12 mouse cellular contexts compared by ENCODE assay signal in the genomic region with DNA sequence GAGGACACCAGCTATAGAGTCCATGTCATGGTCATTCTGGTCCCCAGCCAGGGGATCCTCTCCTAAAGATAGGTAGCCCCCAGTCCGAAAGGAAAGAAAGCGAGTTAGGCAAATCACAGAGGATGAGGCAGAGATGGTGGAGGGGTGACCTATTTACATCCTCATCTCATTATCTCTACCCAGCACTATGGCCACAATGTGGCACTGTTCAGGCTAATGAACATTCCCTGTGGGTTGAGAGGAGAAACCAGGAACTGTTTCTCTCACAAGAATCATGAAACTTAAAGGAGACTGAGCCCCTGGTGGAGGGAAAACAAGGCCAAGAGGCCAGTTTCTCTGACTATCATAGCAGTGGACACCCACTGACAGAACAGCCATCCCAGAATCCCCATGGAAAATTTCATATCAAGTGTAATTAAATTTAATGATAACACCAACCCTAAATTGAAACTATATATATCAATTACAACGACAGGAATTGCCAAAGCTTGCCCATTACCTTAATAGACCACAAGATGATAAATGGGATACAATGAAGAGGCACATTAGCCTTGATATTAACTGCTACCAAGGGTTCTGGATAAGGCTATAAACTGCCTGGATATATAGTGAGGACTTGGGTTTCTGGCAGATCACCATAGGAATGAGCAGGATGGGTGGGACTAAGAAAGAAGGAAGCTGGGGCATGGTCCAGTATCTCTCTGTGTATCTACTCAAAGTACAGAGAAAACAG. TPM values are rescaled to one million over a fixed set of nuclear protein-coding genes. Genes with fewer than 3 reads are reported as not detected.
DNase-seq lines count a peak whose midpoint lies in the region; ATAC-seq and TF ChIP-seq lines count a peak whose summit lies in the region.
"Had no signal": no experiment of that assay in that cellular context is flagged by ENCODE, and none has a peak within 500 bp of the region (broad histone marks: within the 10 kb centered on the region; RNA-seq: fewer than 3 reads in every experiment).

No protein-coding gene starts in this region.

- peak; percentile 18 for DNase-seq in forebrain, embryonic 14.5 days (ENCODE audit: low spot score)
- DNase-seq in layer of hippocampus, adult 2 months (ENCODE audit: low spot score in 2 of 2): no peak
- no peak for DNase-seq in layer of hippocampus, adult 8-10 months (ENCODE audit: low spot score in 2 of 2)
- no peak for DNase-seq in CH12.LX (ENCODE audit: extremely low read depth)
- peak; percentile 56 for DNase-seq in hindbrain, postnatal 0 days (ENCODE audit: low spot score)
- DNase-seq in gastrocnemius, postnatal 25 days: no peak
- DNase-seq in kidney, adult 11 months: no peak
- DNase-seq: adrenal gland, postnatal 25 days; liver; lung, postnatal 10 days had no signal

- H3K27me3 ChIP-seq in forebrain, embryonic 14.5 days (replicated peaks; ENCODE audit: control insufficient read depth, insufficient read depth, low read length): no peaks in the 10 kb centered on the region
- H3K27me3 ChIP-seq in forebrain, embryonic 16.5 days (replicated peaks; ENCODE audit: control insufficient read depth, insufficient read depth, low read length): no peaks in the 10 kb centered on the region
- H3K27me3 ChIP-seq in CH12.LX (replicated peaks): no peaks in the 10 kb centered on the region
- H3K27me3 ChIP-seq in hindbrain, postnatal 0 days (ENCODE audit: insufficient read depth, low read length): no peaks in the 10 kb centered on the region
- H3K27me3 ChIP-seq: midbrain, embryonic 12.5 days had no signal

- TF ChIP-seq POLR2A in CH12.LX (IDR thresholded peaks at IDR 0.05; ENCODE audit: low read depth, low read length): no peak

- in situ Hi-C loops in CH12.LX (cut with MboI; ENCODE audit: low pct_ligation_motif_present, low pct_unique_long_range_greater_than_20kb, low sequenced_read_pairs): no loop called here

- TF ChIP-seq CTCF in layer of hippocampus, adult 2 months (conservative IDR thresholded peaks at IDR 0.05): peak; percentile 63
- TF ChIP-seq CTCF in CH12.LX (conservative IDR thresholded peaks at IDR 0.05 in 1 of 2, IDR thresholded peaks at IDR 0.05 in 1 of 2; ENCODE audit: low read depth in 2 of 2, low read length in 2 of 2): no peak; a peak in 1 of 4 replicates
- TF ChIP-seq CTCF in hindbrain, postnatal 0 days (IDR thresholded peaks at IDR 0.05; ENCODE audit: low read depth): peak; percentile 63

- no peak; the same call in 1 of the 2 replicates for TF ChIP-seq RAD21 in CH12.LX (IDR thresholded peaks at IDR 0.05; ENCODE audit: low read depth, low read length)

- no peaks in the 10 kb centered on the region for H3K79me2 ChIP-seq in CH12.LX (replicated peaks; ENCODE audit: control insufficient read depth, extremely low read depth, insufficient read depth, poor library complexity, severe bottlenecking)

- H3K36me3 ChIP-seq in forebrain, embryonic 14.5 days (ENCODE audit: control insufficient read depth, insufficient read depth, low read length): peaks cover 46% of the 10 kb centered on the region
- H3K36me3 ChIP-seq in forebrain, embryonic 16.5 days (ENCODE audit: control insufficient read depth, insufficient read depth): peaks cover 35% of the 10 kb centered on the region
- peaks cover 25 to 76% of the 10 kb centered on the region in 2 experiments for H3K36me3 ChIP-seq in CH12.LX (replicated peaks in 1 of 2; ENCODE audit: control insufficient read depth in 1 of 2, insufficient read depth in 1 of 2, low read length in 1 of 2)
- peaks cover 49% of the 10 kb centered on the region for H3K36me3 ChIP-seq in hindbrain, postnatal 0 days (ENCODE audit: insufficient read depth, low read length)

- TF ChIP-seq EP300 in CH12.LX (IDR thresholded peaks at IDR 0.05; ENCODE audit: low read length): no peak

- H3K27ac ChIP-seq in forebrain, embryonic 14.5 days (ENCODE audit: low read depth, low read length): no peak overlapping the region
- no peak overlapping the region for H3K27ac ChIP-seq in forebrain, embryonic 16.5 days (ENCODE audit: low read length)
- H3K27ac ChIP-seq in layer of hippocampus, adult 2 months: no peak overlapping the region
- no peak overlapping the region for H3K27ac ChIP-seq in CH12.LX (ENCODE audit: insufficient read depth, low read depth)
- no peak overlapping the region for H3K27ac ChIP-seq in hindbrain, postnatal 0 days
- H3K27ac ChIP-seq: midbrain, embryonic 12.5 days had no signal

- H3K9me3 ChIP-seq in forebrain, embryonic 14.5 days (replicated peaks; ENCODE audit: control insufficient read depth, low read length): no peaks in the 10 kb centered on the region
- H3K9me3 ChIP-seq in forebrain, embryonic 16.5 days (ENCODE audit: control insufficient read depth, low read length): no peaks in the 10 kb centered on the region
- no peaks in the 10 kb centered on the region for H3K9me3 ChIP-seq in CH12.LX (replicated peaks; ENCODE audit: low read length)
- H3K9me3 ChIP-seq in hindbrain, postnatal 0 days (ENCODE audit: low read length): no peaks in the 10 kb centered on the region
- H3K9me3 ChIP-seq: midbrain, embryonic 12.5 days had no signal

- WGBS in forebrain, embryonic 14.5 days: 90% methylated on average over 3 of the region's 3 CpGs
- WGBS in forebrain, embryonic 16.5 days: 92% methylated on average over 3 of the region's 3 CpGs
- 82% methylated on average over 3 of the region's 3 CpGs for WGBS in hindbrain, postnatal 0 days

- H3K4me2 ChIP-seq in forebrain, embryonic 14.5 days (ENCODE audit: low read length): no peak overlapping the region
- no peak overlapping the region for H3K4me2 ChIP-seq in forebrain, embryonic 16.5 days (ENCODE audit: low read length)
- H3K4me2 ChIP-seq in CH12.LX (ENCODE audit: insufficient read depth, low read depth, poor library complexity, severe bottlenecking): no peak overlapping the region
- H3K4me2 ChIP-seq in hindbrain, postnatal 0 days (ENCODE audit: low read depth, low read length): no peak overlapping the region
- H3K4me2 ChIP-seq: midbrain, embryonic 12.5 days had no signal

- ATAC-seq in forebrain, embryonic 14.5 days: no peak
- no peak for ATAC-seq in forebrain, embryonic 16.5 days
- ATAC-seq in hindbrain, postnatal 0 days: peak; percentile 73

- no peaks in the 10 kb centered on the region for H3K4me1 ChIP-seq in forebrain, embryonic 14.5 days (ENCODE audit: control insufficient read depth, insufficient read depth, low read length)
- H3K4me1 ChIP-seq in forebrain, embryonic 16.5 days (replicated peaks; ENCODE audit: control insufficient read depth, insufficient read depth, low read length): no peaks in the 10 kb centered on the region
- no peaks in the 10 kb centered on the region for H3K4me1 ChIP-seq in CH12.LX (ENCODE audit: control insufficient read depth in 1 of 2, insufficient read depth in 2 of 2)
- no peaks in the 10 kb centered on the region for H3K4me1 ChIP-seq in hindbrain, postnatal 0 days (ENCODE audit: insufficient read depth, low read length)
- H3K4me1 ChIP-seq: midbrain, embryonic 12.5 days had no signal

- dilution Hi-C loops in CH12.LX (cut with MboI; ENCODE audit: extremely low pct_ligation_motif_present, extremely low pct_unique_long_range_greater_than_20kb, low sequenced_read_pairs): no loop called here

- H3K4me3 ChIP-seq in forebrain, embryonic 14.5 days (ENCODE audit: low read depth, low read length): no peak overlapping the region
- no peak overlapping the region for H3K4me3 ChIP-seq in forebrain, embryonic 16.5 days (replicated peaks; ENCODE audit: low read length)
- H3K4me3 ChIP-seq in layer of hippocampus, adult 2 months: no peak overlapping the region
- H3K4me3 ChIP-seq in CH12.LX (replicated peaks in 1 of 3; ENCODE audit: low read depth in 2 of 3, low read length in 2 of 3, poor library complexity in 1 of 3): no peak overlapping the region
- no peak overlapping the region for H3K4me3 ChIP-seq in hindbrain, postnatal 0 days (ENCODE audit: low read length)
- H3K4me3 ChIP-seq: midbrain, embryonic 12.5 days had no signal

- H3K9ac ChIP-seq in forebrain, embryonic 14.5 days (ENCODE audit: low read length): no peak overlapping the region
- H3K9ac ChIP-seq in forebrain, embryonic 16.5 days (replicated peaks; ENCODE audit: low read depth, low read length): no peak overlapping the region
- H3K9ac ChIP-seq in CH12.LX (ENCODE audit: insufficient read depth, low read depth): no peak overlapping the region
- H3K9ac ChIP-seq in hindbrain, postnatal 0 days (replicated peaks; ENCODE audit: low read length): no peak overlapping the region
- H3K9ac ChIP-seq: midbrain, embryonic 12.5 days had no signal

TF ChIP-seq in CH12.LX, 34 proteins besides CTCF, POLR2A, EP300 and RAD21:
- TF ChIP-seq MYC (IDR thresholded peaks at IDR 0.05; ENCODE audit: low read depth, low read length): no peak
- TF ChIP-seq HCFC1 (IDR thresholded peaks at IDR 0.05; ENCODE audit: low read depth, low read length): no peak
- peak; percentile 20; the same call in 1 of the 2 replicates for TF ChIP-seq SMC3 (IDR thresholded peaks at IDR 0.05; ENCODE audit: low read depth, low read length)
- no peak for TF ChIP-seq ZMIZ1 (IDR thresholded peaks at IDR 0.05; ENCODE audit: low read depth, low read length)
- no peak for TF ChIP-seq JUND (conservative IDR thresholded peaks at IDR 0.05; ENCODE audit: low read depth, low read length)

RNA-seq across cellular contexts. Expression of gene Ikbke, which starts 40.4 kb away (rescaled TPM):
- polyA plus RNA-seq in forebrain, embryonic 14.5 days (2014; fragmentation: Nextera tagmentation; extraction: Ambion mirVana): 0.29 and 0.72 TPM in 2 replicates
- polyA plus RNA-seq in forebrain, embryonic 16.5 days (2015; fragmentation: Nextera tagmentation; extraction: Ambion mirVana): 0.40 and 0.91 TPM in 2 replicates
- total RNA-seq in layer of hippocampus, adult 2 months (2021): 1 to 10 TPM; 2.1 to 3.2 TPM
- total RNA-seq in layer of hippocampus, adult 8-10 months (2022): 1 to 10 TPM; 1.8 to 4.9 (median 3.4) TPM
- 31.6 and 43.8 TPM in 2 replicates for total RNA-seq in CH12.LX (2012; rRNA removed)
- total RNA-seq in CH12.LX (2014; rRNA removed): 11.6 and 14.0 TPM in 2 replicates
- polyA plus RNA-seq in CH12.LX (2012; ENCODE audit: insufficient read length, low read depth): 29.5 and 33.1 TPM in 2 replicates
- total RNA-seq in hindbrain, postnatal 0 days (2014; rRNA removed): 0.75 and 1.5 TPM in 2 replicates
- polyA plus RNA-seq in hindbrain, postnatal 0 days (2015; fragmentation: Nextera tagmentation; extraction: Ambion mirVana): 1.2 TPM in 2 replicates
- 1 to 10 TPM in 1 of 2 experiments, under 1 TPM in 1; 0.95 to 1.9 TPM for total RNA-seq in gastrocnemius, postnatal 25 days (2021)

Comparison
In these comparisons a context has a peak if more than half of its experiments do, and no peak if none do; other contexts are left out.
1. DNase-seq: peak in forebrain, embryonic 14.5 days (single experiment) and hindbrain, postnatal 0 days (single experiment); none in layer of hippocampus, adult 2 months (0 of 2), layer of hippocampus, adult 8-10 months (0 of 2), CH12.LX (single experiment), gastrocnemius, postnatal 25 days (single experiment) and kidney, adult 11 months (single experiment).
2. CTCF ChIP-seq: peak in layer of hippocampus, adult 2 months (single experiment) and hindbrain, postnatal 0 days (single experiment); none in CH12.LX (0 of 2).